Mouse (Mus musculus): ENCODE results near the gene 4930519G04Rik.
A peak's percentile ranks its signal among the peaks of the same experiment; 100 is the strongest.
"Not testable (repeated sequence)": the region's sequence is repeated elsewhere in the genome, so short reads cannot be mapped to it uniquely, and the experiment has no call there.

Gene 4930519G04Rik

DNA sequence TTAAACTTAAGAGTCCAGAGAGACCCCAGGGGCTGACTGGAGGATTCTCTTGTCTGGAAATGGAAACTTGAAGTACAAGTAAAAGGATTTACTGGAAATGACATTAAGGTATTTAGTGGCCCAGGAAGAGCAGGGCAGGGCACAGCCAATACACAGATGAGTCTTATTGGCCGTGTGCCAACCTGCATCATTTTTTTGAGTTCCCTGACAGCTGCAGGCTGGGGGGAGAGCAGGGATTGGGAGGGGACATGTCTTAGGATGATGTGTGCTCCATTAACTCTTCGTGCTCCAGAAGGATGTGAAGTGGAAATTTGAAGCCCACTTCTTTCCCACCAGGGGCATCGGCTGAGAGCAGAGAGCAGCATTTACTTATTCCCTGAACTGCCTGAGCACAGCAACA lies 11.3 kb upstream of the 4930519G04Rik start:
- not testable (repeated sequence) for DNase-seq (ENCODE audit: low spot score in 2 of 2)

DNA sequence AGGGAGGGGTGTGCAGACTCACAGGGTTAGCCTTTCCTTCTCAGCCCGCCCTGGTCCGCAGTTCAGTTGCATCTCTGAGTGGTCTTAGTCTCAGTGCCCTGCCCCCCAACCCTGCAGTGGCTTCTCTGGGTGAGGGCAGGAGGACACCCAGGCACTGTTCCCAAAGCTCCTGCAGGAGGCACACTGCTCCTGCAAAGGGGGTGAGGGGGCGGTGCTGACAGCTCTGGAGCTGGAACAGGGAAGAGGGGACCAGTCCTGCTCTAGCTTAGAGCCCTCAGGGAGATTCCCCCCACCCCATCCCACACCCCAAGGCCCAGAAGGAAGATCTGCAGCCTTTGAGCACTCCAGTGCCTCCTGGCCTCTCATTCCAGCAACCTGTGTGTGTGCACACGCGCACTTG lies 10.8 kb upstream of the 4930519G04Rik start:
- no peak for DNase-seq (ENCODE audit: low spot score in 2 of 2)

DNA sequence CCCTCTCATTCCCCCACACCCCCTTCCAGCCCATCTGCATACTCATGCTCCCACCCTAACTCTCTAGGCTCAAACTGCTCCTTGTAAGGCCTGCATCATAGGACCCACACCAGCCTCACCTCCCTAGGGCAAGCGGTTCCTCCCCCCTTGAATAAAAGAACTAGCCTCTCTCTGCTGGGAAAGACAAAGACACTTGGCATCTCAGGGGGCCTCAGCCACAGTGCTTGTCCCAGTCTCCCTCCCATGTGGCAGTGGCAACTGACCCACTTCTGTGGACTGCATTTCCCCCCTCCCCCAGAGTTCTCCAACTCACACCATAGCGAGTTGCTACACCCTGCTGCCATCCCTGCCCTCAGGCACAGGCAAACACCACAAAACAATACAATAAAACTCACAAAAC lies 9.1 kb upstream of the 4930519G04Rik start:
- not testable (repeated sequence) for DNase-seq (ENCODE audit: low spot score in 2 of 2)

DNA sequence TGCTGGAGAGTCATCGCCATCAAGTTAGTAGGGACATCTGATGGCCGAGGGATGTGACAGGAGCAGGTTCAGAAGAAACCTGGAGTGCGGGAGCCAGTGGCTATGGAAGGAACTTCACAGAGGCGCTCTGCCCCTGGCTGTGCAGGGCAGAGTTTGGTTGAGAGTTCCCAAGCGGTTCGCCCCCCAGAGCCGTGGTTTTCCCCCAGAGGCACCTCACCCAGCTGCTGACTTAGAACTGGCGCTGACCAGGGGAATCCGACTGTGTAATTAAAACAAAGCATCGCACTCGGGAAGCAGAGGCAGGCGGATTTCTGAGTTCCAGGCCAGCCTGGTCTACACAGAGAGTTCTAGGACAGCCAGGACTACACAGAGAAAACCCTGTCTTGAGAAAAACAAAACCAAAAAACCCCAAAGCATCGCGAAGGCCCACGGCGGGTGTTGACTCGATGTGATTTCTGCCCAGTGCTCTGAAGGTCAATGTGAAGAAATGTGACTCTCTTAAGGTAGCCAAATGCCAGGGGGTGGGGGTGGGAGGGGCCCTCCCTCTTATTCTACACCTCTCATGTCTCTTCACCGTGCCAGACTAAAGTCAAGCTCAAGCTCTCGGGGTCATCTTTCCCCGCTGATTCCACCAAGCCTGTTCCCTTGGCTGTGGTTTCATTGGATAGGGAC lies 1.8 kb upstream of the 4930519G04Rik start:
- DNase-seq (ENCODE audit: low spot score in 2 of 2): peak in 1 of 2 experiments; percentile 52

DNA sequence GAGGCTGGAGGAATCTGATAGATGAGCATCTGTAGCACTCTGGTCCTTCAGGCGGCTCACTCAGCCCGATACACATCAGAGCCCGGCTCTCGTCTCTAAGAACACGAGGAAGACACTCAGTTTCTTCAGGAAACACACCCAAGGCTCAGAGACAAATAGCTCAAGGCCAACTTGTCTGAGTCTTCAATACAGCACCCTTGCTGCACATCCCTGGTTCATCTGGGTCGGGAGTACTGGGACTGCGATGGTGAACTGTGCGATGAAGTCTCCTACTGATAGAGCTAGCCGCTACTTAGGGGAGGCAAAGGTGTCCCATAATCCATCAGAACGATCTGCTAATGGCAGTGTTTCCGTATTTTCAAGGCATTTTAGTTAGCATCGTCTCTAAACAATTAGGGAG lies 5.1 kb downstream of the 4930519G04Rik start, which contains the start of gene Gm9936:
Gene Gm9936 (minus strand): TSS at position 101 of the 400 bp plus-strand sequence.
- no peak for DNase-seq (ENCODE audit: low spot score in 2 of 2)

DNA sequence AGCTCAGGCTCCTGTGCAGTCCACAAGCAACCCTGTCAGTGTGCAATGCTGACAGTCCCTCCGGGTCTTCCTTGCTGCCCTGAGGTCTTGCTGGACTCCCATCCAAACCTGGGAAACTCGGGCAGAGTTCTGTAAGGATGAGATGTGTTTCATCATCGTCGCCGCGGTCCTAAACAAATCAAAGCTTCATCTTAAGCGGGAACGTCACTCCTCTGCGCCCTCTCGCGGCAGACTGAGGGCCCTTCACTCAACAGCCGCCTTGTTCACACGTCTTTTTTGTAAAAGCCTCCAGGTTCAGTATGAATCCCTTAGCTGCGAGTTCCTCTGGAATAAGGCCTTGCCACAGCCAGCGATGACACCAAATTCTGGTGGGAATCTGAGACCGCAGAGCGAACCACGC lies 5.8 kb downstream of the 4930519G04Rik start:
- peak; percentile 51 to 77 for DNase-seq (ENCODE audit: low spot score in 2 of 2)

DNA sequence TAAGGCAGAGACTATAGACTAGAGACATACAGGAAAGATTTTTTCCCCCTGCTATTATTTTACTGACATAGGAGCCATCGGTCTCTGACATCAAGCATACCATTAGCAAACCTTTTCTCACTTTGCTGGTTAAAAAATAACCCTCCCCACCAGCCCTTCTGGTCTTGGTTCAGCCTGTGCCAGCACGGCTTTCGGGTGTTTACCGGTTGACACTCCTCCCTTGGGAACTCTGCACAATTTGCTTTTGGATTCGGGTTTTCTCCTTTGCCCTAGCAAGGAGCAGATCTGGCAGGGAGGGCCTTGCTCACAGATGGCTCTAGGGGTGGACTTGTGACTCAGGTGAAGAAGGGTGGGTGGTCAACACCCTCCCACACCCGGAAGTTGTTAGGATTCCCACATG lies 8.3 kb downstream of the 4930519G04Rik start:
- DNase-seq (ENCODE audit: low spot score in 2 of 2): peak in 1 of 2 experiments; percentile 34

DNA sequence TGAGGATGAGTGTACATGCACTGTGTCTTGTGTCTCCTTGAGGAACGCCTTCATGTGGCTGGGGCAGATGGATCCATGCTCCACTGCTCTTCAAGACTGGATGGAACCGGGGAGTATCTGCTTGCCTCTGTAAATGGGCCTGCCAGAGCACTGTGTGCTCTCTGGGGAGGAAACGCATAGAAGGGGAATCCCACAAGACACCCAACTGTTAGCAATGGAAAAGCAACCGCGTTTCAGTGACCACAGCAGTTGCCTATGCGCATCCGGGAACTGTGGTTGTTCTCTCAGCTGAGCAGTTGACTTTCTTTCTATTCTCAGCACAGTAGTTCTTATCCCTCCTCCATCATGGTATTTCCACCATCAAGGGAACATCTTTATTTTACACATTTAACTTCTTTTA lies 11.3 kb downstream of the 4930519G04Rik start:
- no peak for DNase-seq (ENCODE audit: low spot score in 2 of 2)

DNA sequence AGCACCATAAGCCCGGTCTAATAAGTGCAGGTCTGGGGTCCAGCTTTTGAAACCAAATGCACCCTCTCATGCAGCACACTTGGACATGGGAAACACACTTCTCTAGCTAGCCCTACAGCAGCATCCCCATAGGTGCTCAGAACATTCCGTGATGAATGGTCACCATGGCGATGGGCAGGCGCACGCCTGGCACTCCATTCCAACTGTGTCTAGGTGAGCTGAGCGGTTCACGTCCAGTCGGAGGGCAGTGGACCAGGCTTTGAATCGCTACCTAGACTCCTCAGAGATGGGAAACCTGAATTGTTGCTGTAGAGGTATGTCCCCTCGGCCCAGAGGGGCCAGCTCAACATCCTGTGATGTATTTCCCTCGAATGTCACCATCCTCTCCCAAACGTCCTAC lies 11.8 kb downstream of the 4930519G04Rik start:
- DNase-seq (ENCODE audit: low spot score in 2 of 2): no peak

DNA sequence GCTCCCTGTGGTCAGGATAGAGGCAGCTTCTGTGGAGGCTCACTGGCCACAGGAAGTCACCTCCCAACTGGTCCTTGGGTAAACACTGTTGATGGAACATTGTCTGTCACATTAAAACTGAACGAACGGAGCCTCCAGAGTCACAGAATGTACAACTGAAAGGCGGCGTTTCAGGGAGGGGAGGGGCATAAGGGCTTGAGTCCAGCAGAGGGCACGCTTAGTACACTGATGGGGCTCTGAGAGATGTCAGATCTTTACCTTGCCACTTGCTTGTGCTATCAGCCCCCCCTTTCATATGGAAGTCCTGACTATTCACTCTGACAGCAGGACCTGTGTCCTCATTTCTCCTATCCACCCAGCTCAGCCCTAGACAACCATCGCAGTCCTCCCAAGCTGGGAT lies 22.4 kb downstream of the 4930519G04Rik start:
- DNase-seq (ENCODE audit: low spot score in 2 of 2): no peak

DNA sequence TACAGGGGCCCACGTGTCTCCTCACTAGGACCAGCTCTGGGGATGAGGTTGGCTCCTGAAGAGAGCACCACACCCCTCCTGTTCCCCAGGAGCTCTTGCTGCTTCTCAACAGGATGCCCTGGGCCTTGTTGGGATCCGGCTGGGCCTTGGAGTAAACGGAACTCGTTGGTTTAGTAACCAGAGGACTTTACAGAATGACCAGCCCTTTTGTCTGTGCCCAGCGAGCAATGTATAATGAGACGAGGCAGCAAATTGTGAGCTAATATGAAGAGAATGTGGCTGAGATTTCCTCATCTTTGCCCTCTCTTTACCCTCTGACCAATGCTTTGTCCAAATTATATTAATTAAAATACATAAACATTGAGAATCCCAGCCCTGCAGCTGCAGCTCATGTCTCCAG lies 22.9 kb downstream of the 4930519G04Rik start:
- DNase-seq (ENCODE audit: low spot score in 2 of 2): no peak

DNA sequence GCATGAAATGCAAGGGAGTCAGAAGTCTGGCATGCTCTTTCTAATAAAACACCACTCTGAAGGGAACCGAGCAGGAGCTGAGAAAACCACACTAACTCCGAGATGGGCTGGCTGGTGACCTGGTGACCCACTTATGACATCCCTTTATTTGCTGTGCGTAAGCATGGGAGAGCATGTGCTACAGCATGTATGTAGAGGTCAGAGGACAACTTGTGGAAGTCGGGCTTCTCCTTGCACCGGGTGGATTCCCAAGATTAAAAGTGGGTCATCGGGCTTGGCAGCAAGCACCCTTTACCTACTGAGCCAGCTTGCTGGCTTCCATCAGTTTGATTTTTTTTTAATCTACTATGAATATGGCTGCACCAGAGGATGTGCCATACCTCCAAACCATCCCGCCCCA lies 24.0 kb downstream of the 4930519G04Rik start:
- DNase-seq (ENCODE audit: low spot score in 2 of 2): no peak

DNA sequence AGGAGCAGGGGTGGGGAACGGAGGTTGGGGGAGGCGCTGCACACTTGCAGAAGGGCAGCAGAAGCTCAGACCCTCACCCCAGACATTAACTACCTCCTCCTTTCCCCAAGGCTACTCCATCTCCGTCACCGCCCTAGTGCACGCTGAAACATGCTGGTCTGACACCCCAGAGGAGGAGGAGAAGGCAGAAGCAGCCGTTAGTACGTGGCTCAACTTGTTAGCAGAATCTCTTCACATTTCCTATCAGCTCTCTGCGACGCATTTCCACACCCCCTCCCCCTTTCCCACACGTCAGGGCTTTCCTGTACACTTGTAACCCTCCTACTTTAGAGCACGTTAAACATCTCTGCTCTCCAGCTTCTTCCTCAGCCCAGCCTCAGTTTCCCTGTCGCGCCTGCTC lies 25.9 kb downstream of the 4930519G04Rik start:
- no peak for DNase-seq (ENCODE audit: low spot score in 2 of 2)

DNA sequence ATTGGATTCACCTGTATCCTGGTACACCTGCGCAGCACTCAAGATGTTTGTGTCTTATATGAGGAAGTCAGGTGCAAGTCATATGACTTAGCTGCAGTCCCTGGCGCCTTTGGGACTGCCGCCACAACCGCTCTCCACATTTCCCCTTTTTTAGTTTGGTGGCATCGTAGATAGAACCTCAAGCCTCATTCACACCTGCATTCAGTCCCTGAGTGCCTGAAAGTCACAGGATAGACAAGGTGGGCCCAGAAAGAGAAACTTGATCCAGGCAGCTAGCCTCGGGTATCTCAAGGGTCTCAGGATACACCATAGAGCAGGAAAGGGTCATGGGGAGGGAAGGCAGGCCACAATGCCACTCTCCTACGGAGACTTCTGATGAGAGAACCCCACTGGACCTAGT lies 28.9 kb downstream of the 4930519G04Rik start:
- not testable (repeated sequence) for DNase-seq (ENCODE audit: low spot score in 2 of 2)

DNA sequence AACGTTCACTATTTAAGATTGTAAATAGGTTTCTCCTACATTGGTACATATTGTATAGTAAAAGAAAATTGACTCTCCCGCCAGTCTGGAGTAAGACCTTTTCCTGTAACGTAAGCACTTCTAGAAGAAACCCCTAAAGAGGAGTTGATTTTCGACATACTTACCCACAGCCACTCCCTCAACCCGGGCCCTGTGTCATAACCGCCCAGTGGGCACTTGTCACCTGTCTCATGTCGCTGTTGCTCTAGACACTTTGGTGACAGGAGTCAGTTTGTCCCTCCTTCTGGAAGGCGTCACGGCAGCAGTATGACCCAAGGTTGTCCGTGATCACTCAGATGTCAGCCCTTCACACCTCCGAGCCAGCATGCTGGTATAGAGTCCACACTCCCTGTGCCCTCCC lies 29.6 kb downstream of the 4930519G04Rik start:
- DNase-seq (ENCODE audit: low spot score in 2 of 2): no peak

DNA sequence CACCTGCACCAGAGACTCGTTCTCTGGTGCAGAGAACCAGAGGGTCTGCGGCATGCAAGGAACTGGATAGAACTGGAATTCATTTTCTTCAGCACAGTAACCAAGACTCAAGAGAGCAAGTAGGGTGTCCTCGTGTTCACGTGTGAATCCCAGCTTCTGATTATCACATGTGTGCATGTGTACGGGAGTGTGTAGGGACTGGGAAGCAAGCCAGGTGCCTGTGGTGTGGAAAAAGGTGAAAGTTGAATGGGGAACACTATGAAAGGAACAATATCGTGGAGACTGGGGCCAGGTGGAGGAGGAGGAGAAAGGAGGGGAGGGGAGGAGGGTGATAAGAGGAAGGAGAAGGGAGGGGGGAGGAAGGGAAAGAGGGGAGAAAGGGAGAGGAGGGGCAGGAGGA lies 33.3 kb downstream of the 4930519G04Rik start:
- DNase-seq (ENCODE audit: low spot score in 2 of 2): no peak

DNA sequence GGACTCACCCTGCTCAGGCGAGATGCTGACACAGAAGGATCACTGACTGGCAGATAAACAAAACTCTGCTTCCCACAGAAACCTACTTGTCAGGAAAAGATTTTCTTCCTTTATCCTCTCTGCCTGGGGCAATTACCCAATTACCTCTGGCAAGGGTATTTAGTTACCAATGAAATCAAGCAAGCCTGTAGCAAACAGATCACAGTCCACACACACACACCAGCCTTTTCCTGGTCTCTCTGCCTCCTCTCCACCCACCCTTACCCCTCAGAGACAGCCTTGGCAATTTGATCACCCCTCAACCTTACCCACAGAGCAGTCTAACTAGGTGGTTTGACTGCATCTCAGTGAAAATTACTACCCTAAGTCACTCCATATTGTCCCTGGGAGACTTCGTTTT lies 35.5 kb downstream of the 4930519G04Rik start:
- no peak for DNase-seq (ENCODE audit: low spot score in 2 of 2)

DNA sequence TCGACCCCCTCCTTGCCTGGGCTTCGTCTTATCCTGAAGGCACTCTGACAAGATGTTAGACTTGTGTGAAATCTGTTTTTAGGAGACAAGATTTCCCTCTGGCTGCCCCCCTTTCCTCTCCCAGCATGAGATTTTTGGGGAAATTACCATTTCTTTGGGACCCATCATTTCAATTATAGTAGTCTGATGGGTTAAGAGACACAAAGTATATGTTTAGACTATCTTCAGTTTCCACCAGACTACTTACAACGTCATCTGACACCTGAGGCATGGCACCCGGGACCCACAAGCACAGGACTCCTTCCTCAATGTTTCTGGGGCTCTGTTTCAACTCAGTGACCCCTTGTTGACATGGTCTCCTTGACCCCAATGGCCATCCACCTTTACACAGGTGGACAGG lies 42.1 kb downstream of the 4930519G04Rik start:
- no peak for DNase-seq (ENCODE audit: low spot score in 2 of 2)

DNA sequence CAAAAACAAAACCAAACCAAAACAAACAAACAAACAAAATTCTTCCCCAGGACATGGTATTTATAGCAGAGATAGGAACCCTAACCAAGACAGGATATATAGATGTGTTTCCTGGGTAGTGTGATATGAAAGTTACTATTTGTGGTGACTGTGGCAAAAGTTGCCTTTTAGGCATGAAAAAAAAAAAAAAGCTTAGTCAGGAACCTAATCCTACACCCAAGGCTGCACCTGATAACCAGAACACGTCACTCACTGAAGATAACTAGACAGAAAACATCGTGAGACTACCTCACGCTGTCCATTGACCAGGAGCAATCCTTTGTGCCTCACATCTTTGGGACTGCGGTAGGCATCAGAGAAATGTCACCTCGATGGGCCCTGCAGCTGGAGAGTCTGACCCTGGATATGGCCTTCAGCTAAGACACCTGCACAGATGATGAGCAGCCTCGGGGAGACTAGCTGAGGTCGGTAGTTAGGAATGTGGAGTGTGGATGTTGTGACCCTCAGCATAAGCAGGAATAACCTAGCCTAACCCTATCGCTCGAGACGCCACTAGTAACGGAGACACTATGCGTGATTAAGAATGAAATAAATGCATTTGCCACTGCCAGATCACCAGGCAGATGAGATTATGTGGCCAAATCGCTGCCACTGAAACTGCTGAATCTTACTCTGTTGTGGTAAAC lies 43.4 kb downstream of the 4930519G04Rik start, which contains the start of gene Oasl2:
Gene Oasl2 (plus strand): TSS at position 249 of the 686 bp plus-strand sequence.
- no peak for DNase-seq (ENCODE audit: low spot score in 2 of 2)

DNA sequence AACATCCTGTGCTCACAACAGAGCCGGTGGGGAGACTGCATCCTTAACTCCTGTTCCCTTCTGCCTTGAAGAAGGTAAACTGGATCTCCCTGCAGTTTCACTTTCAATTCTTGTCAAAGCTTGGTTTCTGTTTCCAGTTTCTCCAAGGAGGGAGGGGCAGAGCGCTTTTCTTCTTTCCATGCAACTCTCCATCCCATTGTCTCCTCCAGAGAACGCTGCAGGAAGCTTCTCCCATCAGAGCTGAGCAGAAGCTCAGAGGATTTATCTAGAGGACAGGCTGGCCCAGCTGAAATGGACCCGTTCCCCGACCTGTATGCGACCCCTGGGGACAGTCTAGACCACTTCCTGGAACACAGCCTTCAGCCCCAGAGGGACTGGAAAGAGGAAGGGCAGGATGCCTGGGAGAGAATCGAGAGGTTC lies 43.9 kb downstream of the 4930519G04Rik start:
- peak in 1 of 2 experiments; percentile 29 for DNase-seq (ENCODE audit: low spot score in 2 of 2)

DNA sequence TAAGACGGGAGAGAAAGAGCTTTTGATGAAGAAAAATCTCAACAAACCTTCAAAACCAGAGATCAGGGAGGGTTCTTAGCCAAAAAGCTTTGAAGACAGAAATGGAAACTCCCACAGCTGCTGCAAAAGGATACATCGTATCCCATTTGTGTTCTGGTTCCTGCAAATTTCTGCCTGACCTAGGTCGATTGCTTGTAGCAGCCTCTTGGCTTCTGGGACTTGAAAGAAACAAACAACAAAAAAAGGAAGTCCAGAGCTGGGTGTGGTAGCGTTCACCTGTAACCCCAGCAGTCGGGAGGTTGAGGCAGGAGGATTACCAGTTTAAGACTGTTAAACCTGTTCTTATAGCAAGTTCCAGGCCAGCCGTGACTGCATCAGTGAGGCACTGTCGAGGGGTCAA lies 45.4 kb downstream of the 4930519G04Rik start:
- no peak for DNase-seq (ENCODE audit: low spot score in 2 of 2)

DNA sequence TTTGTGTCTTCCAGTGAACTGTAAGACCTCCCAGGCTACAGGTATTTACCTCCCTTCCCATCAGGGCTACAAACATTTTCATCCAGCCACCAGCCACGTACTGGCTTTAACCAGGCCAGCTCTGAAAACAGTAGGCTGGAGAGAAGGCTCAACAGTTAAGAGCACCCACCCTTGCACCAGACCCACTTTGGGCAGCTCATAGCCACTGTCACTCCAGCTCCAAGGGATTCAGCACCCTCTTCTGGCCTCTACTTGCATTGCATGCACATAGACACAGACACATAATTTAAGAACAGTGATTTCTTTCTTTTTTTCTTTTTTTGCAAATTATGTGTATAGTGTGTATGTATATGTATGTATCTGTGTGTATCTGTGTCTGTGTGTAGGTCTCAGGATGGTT lies 48.9 kb downstream of the 4930519G04Rik start:
- DNase-seq (ENCODE audit: low spot score in 2 of 2): no peak

DNA sequence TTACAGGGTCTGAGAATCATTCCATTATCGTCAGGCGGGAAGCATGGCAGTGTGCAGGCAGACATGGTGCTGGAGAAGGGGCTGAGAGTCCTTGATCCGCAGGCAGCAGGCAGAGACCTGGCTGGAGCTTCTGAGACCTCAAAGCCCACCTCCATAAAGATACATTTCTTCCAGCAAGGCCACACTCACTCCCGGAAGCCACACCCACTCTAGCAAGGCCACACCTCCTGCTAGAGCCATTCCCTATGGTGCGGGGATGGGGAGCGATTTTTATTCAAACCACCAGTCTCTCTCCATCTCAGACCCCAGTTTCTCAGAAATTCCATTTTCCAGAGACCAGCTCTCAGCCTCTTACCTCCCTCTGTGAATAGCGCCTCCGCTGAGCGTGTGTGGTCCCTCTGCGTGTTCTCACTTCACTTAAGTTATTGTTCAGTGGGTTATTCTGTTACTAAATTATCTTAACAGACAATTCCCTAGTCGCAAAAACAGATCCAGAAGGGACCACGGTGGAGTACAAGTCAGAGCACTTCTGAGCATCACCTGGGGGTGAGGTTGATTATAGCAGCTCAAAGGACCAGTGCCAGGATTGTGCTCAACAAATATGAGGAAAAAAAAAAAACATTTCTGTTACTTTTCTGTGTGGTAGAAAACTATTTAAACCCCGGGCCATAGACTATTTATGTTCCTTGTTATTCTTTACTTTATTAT lies 55.3 kb downstream of the 4930519G04Rik start:
- no peak for DNase-seq (ENCODE audit: low spot score in 2 of 2)

All from urinary bladder, postnatal 4 days (tissue).